Mouse (Mus musculus): ENCODE measurements at regions not wholly inside any gene's neighbourhood (a gene's known extent, or its start where the extent isn't known, plus 50 kb on each side); places are given as distances from the start of the nearest gene placed in this dataset.

DNA sequence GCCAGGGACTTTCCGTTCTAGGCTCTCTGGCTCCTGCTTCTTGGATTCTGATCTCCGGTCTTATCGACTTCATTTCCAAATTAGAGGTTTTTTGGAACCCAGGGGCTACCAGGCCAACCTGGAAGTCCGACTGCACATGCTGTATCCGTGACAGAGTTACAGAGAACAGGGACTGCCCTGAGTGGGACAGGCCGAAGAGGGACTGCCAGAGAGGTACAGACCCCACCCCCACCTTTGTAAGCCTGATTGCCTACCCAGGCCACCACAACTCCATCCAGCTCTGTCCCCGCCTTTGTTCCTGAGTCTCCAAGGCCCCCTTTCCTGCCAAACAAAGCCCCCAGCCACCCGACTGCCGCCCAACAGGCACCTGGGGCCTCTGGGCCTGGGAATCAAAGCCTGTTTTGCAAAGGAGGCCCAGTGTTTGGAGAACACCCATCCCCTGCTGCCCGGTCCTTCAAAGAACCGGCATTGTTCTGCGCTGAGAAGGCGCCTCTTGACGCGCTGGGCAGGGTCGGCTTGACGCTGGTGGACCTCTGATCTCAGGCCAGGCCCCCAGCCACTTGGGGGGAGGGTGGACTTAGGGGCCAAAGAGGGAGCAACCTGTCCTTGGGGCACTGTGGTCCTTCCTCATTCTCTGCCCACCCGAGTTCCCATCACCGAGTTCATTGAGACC, 64.4 kb upstream of the Slc2a1 start:
- Histone ChIP-seq H3K27ac (replicated peaks) (no peak overlapping the region), H3K4me2 (replicated peaks) (no peak overlapping the region), H3K9ac (replicated peaks) (no peak overlapping the region), H3K36me3 (no peaks in the 10 kb centered on the region), H3K27me3 (no peaks in the 10 kb centered on the region), H3K4me1 (peaks cover 8% of the 10 kb centered on the region; the same call in 1 of the 2 replicates), H3K9me3 (no peaks in the 10 kb centered on the region), H3K4me3 (no peak overlapping the region)
- WGBS, result 26% methylated on average over 19 of the region's 19 CpGs
- no peak for ATAC-seq (replicated peaks)

DNA sequence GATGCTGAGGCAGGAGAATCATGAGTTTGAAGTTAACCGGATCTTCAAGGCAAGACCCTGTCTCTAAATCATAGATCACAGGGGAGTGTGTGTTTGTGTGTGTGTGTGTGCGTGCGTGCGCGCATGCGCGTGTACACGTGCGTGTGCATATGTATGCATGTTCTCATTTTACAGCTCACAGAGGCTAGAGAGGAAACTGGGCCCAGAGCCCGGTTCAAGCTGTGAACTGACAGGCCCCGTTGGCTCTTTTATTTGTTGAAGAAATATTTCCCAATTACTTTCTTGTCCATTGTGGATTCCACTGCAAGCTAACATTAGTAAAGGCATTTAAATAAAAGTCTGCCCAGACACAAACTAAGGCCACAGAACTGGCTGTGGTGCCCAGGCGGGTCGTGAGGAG, 63.7 kb upstream of the Slc2a1 start:
- Histone ChIP-seq H3K9me3 (no peaks in the 10 kb centered on the region), H3K4me2 (replicated peaks) (no peak overlapping the region), H3K9ac (replicated peaks) (no peak overlapping the region), H3K4me1 (peaks cover 8% of the 10 kb centered on the region; the same call in 1 of the 2 replicates), H3K36me3 (no peaks in the 10 kb centered on the region), H3K4me3 (no peak overlapping the region), H3K27ac (replicated peaks) (0 out of 2 replicates have a peak overlapping the region, but pooled peaks have one; percentile 5), H3K27me3 (no peaks in the 10 kb centered on the region)
- ATAC-seq (replicated peaks), result no peak
- WGBS, result 69% methylated on average over 13 of the region's 13 CpGs

DNA sequence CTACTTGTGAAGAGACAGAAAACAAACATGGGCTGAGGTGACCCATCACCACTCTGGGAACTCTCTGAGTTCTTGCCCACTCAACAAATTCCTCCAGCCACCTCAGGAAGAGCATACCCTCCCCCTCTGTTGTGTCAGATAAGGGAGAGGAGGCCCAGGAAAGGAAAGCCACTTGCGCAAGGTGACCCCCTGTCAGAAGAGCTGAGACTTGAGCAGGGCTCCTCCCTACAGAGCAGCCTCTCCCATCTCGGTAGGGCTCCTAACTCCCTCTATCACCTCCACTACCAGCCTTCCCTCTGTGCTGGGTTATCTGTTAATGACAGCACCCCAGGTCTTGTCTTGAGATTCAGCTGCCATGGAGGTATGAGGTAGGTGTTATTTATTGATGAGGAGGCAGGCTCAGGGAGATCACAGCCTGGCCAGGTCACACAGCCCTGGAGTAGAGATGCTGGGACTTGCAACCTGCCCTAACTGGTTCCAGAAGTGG, 57.6 kb upstream of the Slc2a1 start:
- Histone ChIP-seq H3K27me3 (no peaks in the 10 kb centered on the region), H3K4me2 (replicated peaks) (no peak overlapping the region), H3K36me3 (no peaks in the 10 kb centered on the region), H3K9me3 (no peaks in the 10 kb centered on the region), H3K27ac (replicated peaks) (no peak overlapping the region), H3K4me3 (no peak overlapping the region), H3K4me1 (no peaks in the 10 kb centered on the region), H3K9ac (replicated peaks) (no peak overlapping the region)
- 71% methylated on average over 2 of the region's 2 CpGs for WGBS
- no peak for ATAC-seq (replicated peaks)

DNA sequence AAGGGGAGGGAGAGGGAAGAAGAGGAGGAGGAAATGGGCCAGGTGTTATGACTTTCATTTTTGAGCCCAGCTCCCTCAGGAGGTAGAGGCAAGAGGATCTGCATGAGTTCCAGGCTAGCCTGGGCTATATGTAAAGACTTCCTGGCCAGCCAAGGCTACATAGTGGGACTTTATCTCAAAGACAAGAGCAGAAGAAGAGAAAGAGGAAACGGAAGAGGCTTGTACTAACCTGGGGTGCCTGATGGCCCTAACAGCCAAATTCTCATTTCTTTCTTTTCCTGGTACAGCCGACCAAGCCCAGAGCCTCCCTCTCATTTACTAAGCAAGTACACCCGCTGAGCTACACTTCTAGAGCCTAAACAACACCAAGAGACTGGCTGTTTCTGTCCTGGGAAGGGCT, 56.0 kb upstream of the Slc2a1 start:
- no peak overlapping the region for H3K4me3 ChIP-seq
- no peaks in the 10 kb centered on the region for H3K4me1 ChIP-seq
- no peak overlapping the region for H3K27ac ChIP-seq (replicated peaks)
- no peak for ATAC-seq (replicated peaks)
- no peak overlapping the region for H3K4me2 ChIP-seq (replicated peaks)
- H3K9me3 ChIP-seq, result no peaks in the 10 kb centered on the region
- H3K9ac ChIP-seq (replicated peaks), result no peak overlapping the region
- no peaks in the 10 kb centered on the region for H3K36me3 ChIP-seq
- WGBS, result 76% methylated on average over 3 of the region's 3 CpGs
- H3K27me3 ChIP-seq, result no peaks in the 10 kb centered on the region

DNA sequence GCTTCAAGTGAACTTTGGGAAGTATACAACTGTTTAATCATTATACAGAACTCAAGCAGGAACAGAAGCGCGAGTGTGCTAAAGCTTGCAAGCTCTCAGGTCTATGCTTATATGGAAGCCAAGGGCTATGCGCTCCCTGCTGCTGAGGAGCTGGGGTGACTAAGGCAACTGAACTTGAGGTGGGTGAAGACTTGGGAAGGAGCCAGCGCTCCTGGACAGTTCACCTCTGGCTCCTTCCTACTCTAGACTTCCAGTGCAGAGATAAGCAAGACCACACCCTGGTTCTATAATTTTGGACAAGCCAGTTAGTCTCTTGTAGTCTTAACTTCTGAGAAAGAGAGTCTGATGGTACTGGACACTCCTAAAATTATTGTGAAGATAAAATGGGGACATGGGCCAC, 55.3 kb upstream of the Slc2a1 start:
- Histone ChIP-seq H3K27ac (replicated peaks) (no peak overlapping the region), H3K4me3 (no peak overlapping the region), H3K27me3 (no peaks in the 10 kb centered on the region), H3K4me1 (no peaks in the 10 kb centered on the region), H3K9ac (replicated peaks) (no peak overlapping the region), H3K36me3 (no peaks in the 10 kb centered on the region), H3K9me3 (no peaks in the 10 kb centered on the region), H3K4me2 (replicated peaks) (no peak overlapping the region)
- 92% methylated on average over 4 of the region's 4 CpGs for WGBS
- no peak for ATAC-seq (replicated peaks)

DNA sequence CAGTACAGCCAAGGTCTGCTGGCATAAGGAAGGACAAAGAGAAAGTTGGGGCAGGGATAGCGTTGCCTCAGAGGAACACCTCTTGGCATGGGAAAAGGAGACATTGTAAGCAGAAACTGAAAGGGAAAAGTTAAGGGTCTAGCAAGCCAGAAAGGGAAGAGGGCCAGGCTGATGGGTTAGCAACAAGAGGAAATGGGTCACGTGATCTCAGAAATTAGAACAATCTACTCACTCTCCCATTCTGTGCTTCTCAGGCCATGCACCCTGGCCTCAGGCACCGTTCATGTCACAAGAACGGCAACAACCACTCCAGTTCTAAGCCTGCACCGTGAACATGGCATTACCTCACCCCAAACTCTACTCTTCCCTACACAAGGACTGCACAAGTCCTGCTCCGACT, 54.8 kb upstream of the Slc2a1 start:
- no peak for ATAC-seq (replicated peaks)
- H3K27ac ChIP-seq (replicated peaks), result no peak overlapping the region
- H3K36me3 ChIP-seq, result no peaks in the 10 kb centered on the region
- 83% methylated on average over 6 of the region's 6 CpGs for WGBS
- no peaks in the 10 kb centered on the region for H3K4me1 ChIP-seq
- H3K4me3 ChIP-seq, result no peak overlapping the region
- H3K9me3 ChIP-seq, result no peaks in the 10 kb centered on the region
- no peak overlapping the region for H3K4me2 ChIP-seq (replicated peaks)
- H3K9ac ChIP-seq (replicated peaks), result no peak overlapping the region
- no peaks in the 10 kb centered on the region for H3K27me3 ChIP-seq

DNA sequence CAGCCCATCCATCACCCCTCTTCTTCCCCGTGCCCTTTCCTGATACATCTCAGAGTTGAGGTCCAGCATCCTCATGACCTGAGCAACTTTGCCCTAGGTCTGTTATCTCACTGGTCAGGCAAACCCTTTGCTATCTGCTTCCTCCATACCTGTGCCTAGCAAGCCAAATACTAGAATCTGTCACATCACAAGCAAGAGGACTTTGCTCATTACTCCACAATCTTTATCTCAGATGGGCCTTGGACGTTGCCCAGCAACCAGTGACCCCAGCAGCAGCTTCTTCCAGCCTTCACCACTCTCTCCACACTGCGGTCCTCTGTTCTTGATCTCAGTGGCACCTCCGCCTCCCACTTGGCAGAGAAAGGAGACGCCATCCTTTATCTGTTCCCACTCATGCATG, 54.4 kb upstream of the Slc2a1 start:
- no peaks in the 10 kb centered on the region for H3K27me3 ChIP-seq
- no peaks in the 10 kb centered on the region for H3K9me3 ChIP-seq
- H3K4me3 ChIP-seq, result no peak overlapping the region
- H3K27ac ChIP-seq (replicated peaks), result no peak overlapping the region
- no peak for ATAC-seq (replicated peaks)
- H3K4me1 ChIP-seq, result no peaks in the 10 kb centered on the region
- WGBS, result 76% methylated on average over 5 of the region's 5 CpGs
- no peak overlapping the region for H3K9ac ChIP-seq (replicated peaks)
- no peaks in the 10 kb centered on the region for H3K36me3 ChIP-seq
- H3K4me2 ChIP-seq (replicated peaks), result no peak overlapping the region

DNA sequence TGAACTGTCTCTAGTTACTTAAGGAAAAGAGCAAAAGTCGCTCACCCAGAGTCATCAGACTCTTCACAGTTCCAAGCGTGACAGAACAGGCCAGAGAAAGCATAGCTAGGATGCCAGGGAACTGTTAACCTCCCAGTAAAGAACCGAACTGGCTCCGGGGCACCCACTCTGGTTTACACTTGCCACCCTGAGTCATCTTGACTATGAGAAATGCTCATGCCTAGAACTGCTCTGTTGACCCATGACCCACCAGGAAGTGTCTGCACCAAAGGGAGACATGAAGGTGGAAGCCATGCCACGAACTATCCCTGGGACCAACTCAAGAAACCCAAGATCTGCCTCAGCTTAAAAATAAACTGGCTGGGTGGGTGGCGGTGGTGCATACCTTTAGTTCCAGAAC, 51.3 kb upstream of the Slc2a1 start:
- Histone ChIP-seq H3K27ac (replicated peaks) (no peak overlapping the region), H3K4me2 (replicated peaks) (no peak overlapping the region), H3K4me3 (no peak overlapping the region), H3K36me3 (no peaks in the 10 kb centered on the region), H3K9ac (replicated peaks) (no peak overlapping the region), H3K9me3 (no peaks in the 10 kb centered on the region), H3K4me1 (no peaks in the 10 kb centered on the region), H3K27me3 (no peaks in the 10 kb centered on the region)
- WGBS, result 89% methylated on average over 6 of the region's 6 CpGs
- ATAC-seq (replicated peaks), result no peak

DNA sequence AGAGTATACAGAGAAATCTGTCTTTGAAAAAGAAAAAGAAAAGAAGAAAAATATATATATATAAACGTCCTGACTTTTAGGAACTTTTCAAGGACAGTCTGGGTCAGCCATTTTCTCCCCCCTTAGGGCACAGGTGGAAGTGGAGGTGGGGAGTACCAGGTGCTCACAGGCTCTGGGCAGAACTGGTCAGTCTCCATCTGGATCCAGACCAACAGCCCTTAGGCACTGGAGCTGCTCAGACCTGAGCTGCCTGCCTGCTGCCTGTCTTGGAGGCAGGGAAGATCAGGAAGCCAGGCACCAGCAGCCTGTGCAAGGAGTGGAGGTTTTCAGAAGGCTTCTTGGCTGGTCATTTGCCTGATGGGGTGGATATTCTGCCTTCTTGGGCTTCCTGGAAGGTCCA, 50.7 kb upstream of the Slc2a1 start:
- H3K9ac ChIP-seq (replicated peaks), result no peak overlapping the region
- H3K4me3 ChIP-seq, result no peak overlapping the region
- 84% methylated on average over 1 of the region's 1 CpGs for WGBS
- no peaks in the 10 kb centered on the region for H3K4me1 ChIP-seq
- no peaks in the 10 kb centered on the region for H3K36me3 ChIP-seq
- ATAC-seq (replicated peaks), result no peak
- H3K9me3 ChIP-seq, result no peaks in the 10 kb centered on the region
- H3K4me2 ChIP-seq (replicated peaks), result no peak overlapping the region
- H3K27ac ChIP-seq (replicated peaks), result no peak overlapping the region
- no peaks in the 10 kb centered on the region for H3K27me3 ChIP-seq

Measured in forebrain, embryonic 15.5 days (tissue).